Mouse (Mus musculus): Measurements from ENCODE around the gene Fgf8. TPM values are rescaled to one million over a fixed set of nuclear protein-coding genes. Genes with fewer than 3 reads are reported as not detected.

Gene Fgf8
- polyA plus RNA-seq, 1 experiment from 2014 or later = 0.23 TPM

- no peak for DNase-seq (ENCODE audit: low spot score)
- no peak overlapping the region for H3K27ac ChIP-seq (ENCODE audit: low read depth, low read length)
- H3K4me1 ChIP-seq (ENCODE audit: control insufficient read depth, insufficient read depth, low read length) = peaks cover 3% of the 10 kb centered on the region
- no peak overlapping the region for H3K4me2 ChIP-seq (ENCODE audit: low read depth)
- H3K4me3 ChIP-seq (ENCODE audit: low read depth, low read length) = no peak overlapping the region
- H3K36me3 ChIP-seq (ENCODE audit: control insufficient read depth, insufficient read depth, low read length) = peaks cover 21% of the 10 kb centered on the region
- H3K9ac ChIP-seq (ENCODE audit: low read length) = no peak overlapping the region
- no peaks in the 10 kb centered on the region for H3K9me3 ChIP-seq (ENCODE audit: control insufficient read depth, low read length)
- ATAC-seq (ENCODE audit: insufficient read depth, low FRiP score, low TSS enrichment) = no peak
- no peaks in the 10 kb centered on the region for H3K27me3 ChIP-seq (ENCODE audit: control insufficient read depth, insufficient read depth, low read length)
- WGBS = 95% methylated on average over 3 of the region's 3 CpGs
Observed at GRCm38 (mm10) chr19:45753551-45753950, 10.8 kb upstream of the Fgf8 start.

GRCm38 (mm10) chr19:45751881-45752280 is 9.2 kb upstream of the Fgf8 start:
- H3K4me3 ChIP-seq (ENCODE audit: low read depth, low read length) = no peak overlapping the region
- peaks cover 16% of the 10 kb centered on the region for H3K36me3 ChIP-seq (ENCODE audit: control insufficient read depth, insufficient read depth, low read length)
- ATAC-seq (ENCODE audit: insufficient read depth, low FRiP score, low TSS enrichment) = no peak
- H3K9ac ChIP-seq (ENCODE audit: low read length) = no peak overlapping the region
- peaks cover 7% of the 10 kb centered on the region for H3K4me1 ChIP-seq (ENCODE audit: control insufficient read depth, insufficient read depth, low read length)
- H3K4me2 ChIP-seq (ENCODE audit: low read depth) = no peak overlapping the region
- H3K9me3 ChIP-seq (ENCODE audit: control insufficient read depth, low read length) = no peaks in the 10 kb centered on the region
- DNase-seq (ENCODE audit: low spot score) = no peak
- H3K27me3 ChIP-seq (ENCODE audit: control insufficient read depth, insufficient read depth, low read length) = peaks cover 4% of the 10 kb centered on the region; the same call in 1 of the 2 replicates
- WGBS = 89% methylated on average over 7 of the region's 7 CpGs
- no peak overlapping the region for H3K27ac ChIP-seq (ENCODE audit: low read depth, low read length)

GRCm38 (mm10) chr19:45749243-45750043 is 6.7 kb upstream of the Fgf8 start, which contains the start of gene Npm3:
Gene Npm3, minus strand, starts transcription at chr19:45749591.
- no peaks in the 10 kb centered on the region for H3K9me3 ChIP-seq (ENCODE audit: control insufficient read depth, low read length)
- peaks cover 29% of the 10 kb centered on the region for H3K27me3 ChIP-seq (ENCODE audit: control insufficient read depth, insufficient read depth, low read length)
- under 1% methylated on average over 59 of the region's 60 CpGs for WGBS
- H3K4me3 ChIP-seq (ENCODE audit: low read depth, low read length) = peak within 1 kb of the TSS; percentile 83
- H3K36me3 ChIP-seq (ENCODE audit: control insufficient read depth, insufficient read depth, low read length) = peaks cover 6% of the 10 kb centered on the region
- H3K4me2 ChIP-seq (ENCODE audit: low read depth) = peak within 1 kb of the TSS; percentile 96
- H3K27ac ChIP-seq (ENCODE audit: low read depth, low read length) = 0 out of 2 replicates have a peak within 1 kb of the TSS, but pooled peaks have one; percentile 27
- H3K9ac ChIP-seq (ENCODE audit: low read length) = peak within 1 kb of the TSS; percentile 79
- peak; percentile 69; the same call in 1 of the 2 replicates for ATAC-seq (ENCODE audit: insufficient read depth, low FRiP score, low TSS enrichment)
- DNase-seq (ENCODE audit: low spot score) = peak; percentile 90
- peaks cover 7% of the 10 kb centered on the region for H3K4me1 ChIP-seq (ENCODE audit: control insufficient read depth, insufficient read depth, low read length)

GRCm38 (mm10) chr19:45748691-45749242 is 6.1 kb upstream of the Fgf8 start:
- Histone ChIP-seq H3K4me2 (ENCODE audit: low read depth) (peak overlapping the region; percentile 96), H3K9ac (ENCODE audit: low read length) (peak overlapping the region; percentile 79), H3K4me1 (ENCODE audit: control insufficient read depth, insufficient read depth, low read length) (peaks cover 7% of the 10 kb centered on the region), H3K4me3 (ENCODE audit: low read depth, low read length) (peak overlapping the region; percentile 83), H3K9me3 (ENCODE audit: control insufficient read depth, low read length) (no peaks in the 10 kb centered on the region), H3K36me3 (ENCODE audit: control insufficient read depth, insufficient read depth, low read length) (peaks cover 5% of the 10 kb centered on the region; the same call in 1 of the 2 replicates), H3K27ac (ENCODE audit: low read depth, low read length) (0 out of 2 replicates have a peak overlapping the region, but pooled peaks have one; percentile 27), H3K27me3 (ENCODE audit: control insufficient read depth, insufficient read depth, low read length) (peaks cover 36% of the 10 kb centered on the region)
- 3% methylated on average over 33 of the region's 33 CpGs for WGBS
- ATAC-seq (ENCODE audit: insufficient read depth, low FRiP score, low TSS enrichment) = peak; percentile 15; the same call in 1 of the 2 replicates
- no peak for DNase-seq (ENCODE audit: low spot score)

GRCm38 (mm10) chr19:45748206-45748605 is 5.5 kb upstream of the Fgf8 start:
- H3K27ac ChIP-seq (ENCODE audit: low read depth, low read length) = no peak overlapping the region
- no peaks in the 10 kb centered on the region for H3K9me3 ChIP-seq (ENCODE audit: control insufficient read depth, low read length)
- DNase-seq (ENCODE audit: low spot score) (no peak), ATAC-seq (ENCODE audit: insufficient read depth, low FRiP score, low TSS enrichment) (no peak)
- H3K4me3 ChIP-seq (ENCODE audit: low read depth, low read length) = peak overlapping the region; percentile 83; the same call in 1 of the 2 replicates
- H3K9ac ChIP-seq (ENCODE audit: low read length) = no peak overlapping the region
- H3K36me3 ChIP-seq (ENCODE audit: control insufficient read depth, insufficient read depth, low read length) = peaks cover 2% of the 10 kb centered on the region; the same call in 1 of the 2 replicates
- WGBS = 54% methylated on average over 9 of the region's 9 CpGs
- H3K4me1 ChIP-seq (ENCODE audit: control insufficient read depth, insufficient read depth, low read length) = peaks cover 7% of the 10 kb centered on the region
- H3K27me3 ChIP-seq (ENCODE audit: control insufficient read depth, insufficient read depth, low read length) = peaks cover 41% of the 10 kb centered on the region
- peak overlapping the region; percentile 96 for H3K4me2 ChIP-seq (ENCODE audit: low read depth)

GRCm38 (mm10) chr19:45747028-45747867 is 4.5 kb upstream of the Fgf8 start:
- peaks cover 15% of the 10 kb centered on the region for H3K4me1 ChIP-seq (ENCODE audit: control insufficient read depth, insufficient read depth, low read length)

GRCm38 (mm10) chr19:45746153-45747020 is 3.7 kb upstream of the Fgf8 start:
- DNase-seq (ENCODE audit: low spot score) (peak; percentile 79), ATAC-seq (ENCODE audit: insufficient read depth, low FRiP score, low TSS enrichment) (no peak)
- Histone ChIP-seq H3K4me3 (ENCODE audit: low read depth, low read length) (no peak overlapping the region), H3K9ac (ENCODE audit: low read length) (no peak overlapping the region), H3K36me3 (ENCODE audit: control insufficient read depth, insufficient read depth, low read length) (no peaks in the 10 kb centered on the region), H3K4me1 (ENCODE audit: control insufficient read depth, insufficient read depth, low read length) (peaks cover 23% of the 10 kb centered on the region), H3K27me3 (ENCODE audit: control insufficient read depth, insufficient read depth, low read length) (peaks cover 59% of the 10 kb centered on the region), H3K27ac (ENCODE audit: low read depth, low read length) (no peak overlapping the region), H3K9me3 (ENCODE audit: control insufficient read depth, low read length) (no peaks in the 10 kb centered on the region), H3K4me2 (ENCODE audit: low read depth) (no peak overlapping the region)
- WGBS = 7% methylated on average over 29 of the region's 29 CpGs

More at GRCm38 (mm10) chr19:45747028-45747867, 4.5 kb upstream of the Fgf8 start:
- ATAC-seq (ENCODE audit: insufficient read depth, low FRiP score, low TSS enrichment) (no peak), DNase-seq (ENCODE audit: low spot score) (peak; percentile 86)
- no peak overlapping the region for H3K4me2 ChIP-seq (ENCODE audit: low read depth)
- no peaks in the 10 kb centered on the region for H3K36me3 ChIP-seq (ENCODE audit: control insufficient read depth, insufficient read depth, low read length)
- H3K27ac ChIP-seq (ENCODE audit: low read depth, low read length) = no peak overlapping the region
- H3K4me3 ChIP-seq (ENCODE audit: low read depth, low read length) = no peak overlapping the region
- WGBS = 30% methylated on average over 11 of the region's 11 CpGs
- H3K27me3 ChIP-seq (ENCODE audit: control insufficient read depth, insufficient read depth, low read length) = peaks cover 51% of the 10 kb centered on the region
- H3K9me3 ChIP-seq (ENCODE audit: control insufficient read depth, low read length) = no peaks in the 10 kb centered on the region
- H3K9ac ChIP-seq (ENCODE audit: low read length) = no peak overlapping the region

Data from neural tube, embryonic 11.5 days (tissue).